Mouse (Mus musculus): ENCODE results near the gene Cbr3.
"Not testable (repeated sequence)": the region's sequence is repeated elsewhere in the genome, so short reads cannot be mapped to it uniquely, and the experiment has no call there.

Gene Cbr3

DNA sequence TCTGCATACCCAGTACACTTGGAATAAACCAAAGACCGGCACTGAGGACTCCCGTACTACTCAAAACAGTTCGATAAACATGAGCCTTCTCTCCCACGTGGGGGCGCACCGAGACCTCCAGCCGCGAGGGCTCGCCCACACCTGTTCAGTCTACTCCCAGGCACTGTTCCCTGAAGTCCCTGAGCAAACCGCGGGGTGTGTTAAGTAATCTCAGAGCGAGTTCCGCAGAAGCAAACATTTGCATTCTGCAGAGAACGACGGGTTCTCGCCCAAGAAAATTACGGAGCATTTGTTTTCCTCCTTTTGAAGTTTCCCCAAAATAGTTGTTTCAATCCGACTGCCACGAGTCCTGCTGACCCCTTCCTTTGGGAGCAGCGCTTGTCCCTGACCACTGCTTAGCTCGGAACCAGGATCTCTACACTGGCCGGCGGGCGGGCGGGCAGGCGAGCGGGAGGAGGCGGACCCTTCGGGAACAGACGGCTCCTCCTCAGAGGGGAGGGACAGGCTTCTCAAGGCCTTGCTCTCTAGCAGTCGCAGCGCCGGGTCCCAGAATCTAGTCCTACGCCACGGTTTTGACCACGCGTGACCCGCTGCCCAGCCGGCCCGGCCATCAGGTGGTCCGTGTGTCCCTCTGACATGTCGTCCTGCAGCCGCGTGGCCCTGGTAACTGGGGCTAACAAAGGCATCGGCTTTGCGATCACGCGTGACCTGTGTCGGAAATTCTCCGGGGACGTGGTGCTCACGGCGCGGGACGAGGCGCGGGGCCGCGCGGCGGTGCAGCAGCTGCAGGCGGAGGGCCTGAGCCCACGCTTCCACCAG, at the start of gene Cbr3:
Cbr3 (plus strand) TSS at position 527 of the 819 bp plus-strand sequence.
- peak; percentile 73 for DNase-seq

DNA sequence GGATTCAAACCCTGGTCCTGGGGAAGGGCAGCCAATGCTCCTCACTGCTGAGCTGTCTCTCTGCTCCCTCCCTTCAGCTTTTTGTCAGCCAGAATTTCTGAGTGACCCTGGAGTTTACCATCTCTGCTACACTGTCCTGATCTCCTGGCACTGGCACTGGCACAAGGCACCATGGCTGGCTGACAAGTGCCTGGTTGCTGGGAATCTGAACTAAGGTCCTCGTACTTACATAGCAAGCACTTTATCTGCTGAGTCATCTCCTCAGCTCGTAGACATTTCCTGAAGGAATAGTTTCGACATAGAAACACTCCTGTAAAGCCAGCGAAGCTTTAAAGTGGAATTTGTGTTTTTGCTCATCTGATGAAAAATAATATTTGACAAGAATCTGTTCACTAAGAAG, 39.0 kb upstream of the Cbr3 start:
- no peak for DNase-seq

DNA sequence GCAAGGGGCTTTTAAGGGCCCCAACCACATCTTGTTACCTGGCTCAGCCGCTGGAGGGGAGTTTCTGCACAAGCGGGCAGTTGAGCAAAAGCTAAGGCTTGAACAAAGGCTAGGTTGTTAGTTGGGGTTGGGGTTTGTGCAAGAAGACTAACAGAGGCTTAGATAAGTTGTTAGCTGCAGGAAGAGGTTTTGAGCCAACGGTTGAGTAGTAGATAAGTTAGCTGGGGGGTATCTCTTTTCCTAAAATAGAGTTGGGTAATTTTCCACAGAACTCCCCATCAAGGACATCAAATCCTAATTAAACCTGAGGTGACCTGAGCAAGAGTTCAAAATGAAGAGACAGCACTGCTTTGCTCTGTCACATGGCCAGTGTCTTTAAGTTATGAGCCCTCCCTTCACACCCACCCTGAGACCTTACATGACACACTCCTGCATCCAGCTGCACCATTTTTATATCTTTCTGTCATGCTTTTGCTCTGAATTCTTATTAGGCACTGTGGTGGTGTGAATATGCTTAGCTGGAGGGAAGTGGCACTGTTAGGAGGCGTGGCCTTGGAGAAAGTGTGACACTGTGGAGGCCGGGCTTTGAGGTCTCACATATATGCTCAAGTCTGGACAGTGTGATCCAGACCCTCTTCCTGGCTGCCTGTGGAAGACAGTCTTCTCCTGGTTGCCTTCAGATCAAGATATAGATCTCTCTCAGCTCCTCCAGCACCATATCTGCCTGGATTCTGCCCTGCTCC, 34.4 kb upstream of the Cbr3 start:
- no peak for DNase-seq

DNA sequence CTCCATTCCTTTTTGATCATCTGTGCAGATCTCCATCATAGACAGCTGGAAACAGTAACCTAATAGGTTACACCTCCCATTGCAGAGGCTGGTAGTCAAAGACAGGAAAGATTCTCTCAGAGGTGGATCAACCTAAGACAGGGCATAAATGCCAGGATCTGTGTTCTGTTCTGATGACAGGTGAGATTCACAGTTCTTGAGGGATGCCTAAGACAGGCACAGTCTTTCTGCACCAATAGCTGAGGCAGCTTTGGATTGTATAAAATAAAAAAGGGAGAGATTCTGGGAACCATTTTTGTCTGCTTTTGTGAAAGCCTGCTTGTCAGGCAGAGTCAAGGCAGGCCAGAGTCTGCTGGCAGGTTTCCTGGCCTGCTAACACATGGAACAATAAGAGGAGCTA, 15.0 kb upstream of the Cbr3 start:
- no peak for DNase-seq

DNA sequence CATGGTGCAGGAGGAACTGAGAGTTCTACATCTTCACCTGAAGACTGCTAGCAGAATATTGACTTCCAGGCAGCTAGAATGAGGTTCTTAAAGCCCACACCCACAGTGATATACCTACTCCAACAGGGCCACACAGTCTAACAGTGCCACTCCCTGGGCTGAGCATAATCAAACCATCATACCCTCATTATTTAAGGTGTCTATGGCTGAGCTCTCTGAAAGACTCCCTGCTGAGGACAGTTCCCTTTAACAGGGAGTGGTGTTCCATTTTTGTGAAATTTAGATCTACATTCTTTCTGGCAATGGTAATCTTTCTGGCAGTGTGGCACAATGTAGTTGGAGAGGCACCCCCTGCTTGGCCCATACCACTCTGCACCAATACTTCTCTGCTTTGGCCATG, 13.5 kb upstream of the Cbr3 start:
- no peak for DNase-seq

DNA sequence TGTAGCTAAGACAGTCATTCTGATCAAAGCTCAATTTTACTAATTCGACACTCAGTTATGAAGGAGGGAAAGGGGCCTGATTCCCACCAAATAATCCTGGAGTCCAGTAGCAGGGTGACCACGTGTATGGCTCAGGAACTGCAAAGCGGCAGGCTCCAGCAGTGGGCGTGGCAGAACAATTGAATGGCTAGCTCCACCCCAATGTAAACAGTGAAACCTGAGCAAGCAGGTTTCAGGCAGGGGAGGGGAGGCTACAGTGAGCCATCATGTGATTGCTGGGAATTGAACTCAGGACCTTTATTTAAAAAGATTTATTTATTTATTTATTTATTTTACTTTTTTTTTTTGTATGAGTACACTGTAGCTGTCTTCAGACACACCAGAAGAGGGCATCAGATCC, 12.5 kb upstream of the Cbr3 start:
- DNase-seq = not testable (repeated sequence)

DNA sequence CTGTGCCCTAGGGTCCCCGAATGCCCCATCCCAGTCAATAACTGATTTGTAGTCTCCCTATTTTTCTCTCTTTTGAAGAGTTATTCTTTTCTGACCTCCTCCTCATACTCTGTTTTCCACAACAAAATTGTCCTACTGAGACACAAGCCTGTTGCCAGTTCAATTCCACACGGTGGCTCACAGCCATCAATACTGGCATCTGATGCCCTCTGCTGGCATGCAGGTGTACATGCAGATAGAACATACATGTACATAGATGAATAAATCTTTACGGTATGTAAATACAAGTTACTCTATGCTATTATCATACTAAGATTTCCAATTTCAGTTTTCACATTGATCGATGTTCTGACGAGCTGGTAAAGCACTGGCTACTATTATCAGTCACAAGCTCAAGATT, 12.0 kb upstream of the Cbr3 start:
- DNase-seq = no peak

DNA sequence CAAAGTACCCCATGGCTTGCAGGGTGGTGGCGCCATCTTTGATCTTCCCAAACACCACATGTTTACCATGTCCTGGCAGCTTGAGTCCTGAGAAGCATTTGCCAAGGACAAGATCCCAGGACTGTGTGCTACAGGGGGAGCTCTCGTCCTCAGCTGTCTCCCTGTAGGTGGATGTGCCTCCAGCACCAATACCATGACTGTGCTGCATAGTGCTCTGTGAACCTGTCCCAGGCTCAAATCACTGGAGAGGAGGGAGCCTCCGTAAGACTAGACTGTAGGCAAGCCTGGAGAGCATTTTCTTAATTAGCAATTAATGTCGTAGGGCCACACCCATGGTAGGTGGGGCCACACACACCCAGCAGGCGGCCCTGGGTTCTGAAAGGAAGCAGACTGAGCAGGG, 6.6 kb upstream of the Cbr3 start:
- DNase-seq = no peak

DNA sequence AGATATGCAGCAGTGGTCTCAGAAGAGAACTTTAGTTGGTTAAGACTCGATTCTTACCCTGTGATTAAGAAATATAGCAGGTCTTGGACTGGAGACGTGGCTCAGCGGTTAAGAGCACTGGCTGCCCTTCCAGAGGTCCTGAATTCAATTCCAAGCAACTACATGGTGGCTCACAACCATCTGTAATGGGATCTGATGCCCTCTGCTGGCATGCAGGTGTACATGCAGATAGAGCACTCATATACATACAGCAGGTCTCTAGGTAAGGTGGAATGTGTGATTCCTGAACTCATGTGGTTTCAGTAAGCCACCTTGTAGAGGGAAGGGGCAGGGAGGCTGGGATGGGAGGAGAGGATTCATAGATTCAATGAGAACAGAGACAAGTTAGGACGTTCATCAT, 4.8 kb upstream of the Cbr3 start:
- no peak for DNase-seq

DNA sequence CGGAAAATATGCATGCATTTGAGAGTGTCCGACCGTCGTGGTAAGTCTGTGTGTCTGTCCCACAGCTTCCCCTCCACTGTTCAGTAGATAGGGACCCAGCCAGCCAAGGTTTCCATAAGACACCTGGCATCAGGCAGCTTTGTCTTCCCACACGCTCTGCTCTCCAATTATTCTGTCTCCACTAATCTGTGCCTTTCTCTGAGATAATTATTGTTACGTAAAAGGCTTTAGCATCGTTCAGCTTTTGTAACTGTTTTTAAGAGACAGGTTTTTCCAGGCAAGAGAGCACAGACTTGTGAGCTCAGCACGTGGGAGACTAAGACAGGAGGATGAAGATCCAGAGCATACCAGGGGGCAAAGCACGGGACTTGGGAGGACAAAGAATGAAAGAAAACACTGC, 3.9 kb upstream of the Cbr3 start:
- no peak for DNase-seq

DNA sequence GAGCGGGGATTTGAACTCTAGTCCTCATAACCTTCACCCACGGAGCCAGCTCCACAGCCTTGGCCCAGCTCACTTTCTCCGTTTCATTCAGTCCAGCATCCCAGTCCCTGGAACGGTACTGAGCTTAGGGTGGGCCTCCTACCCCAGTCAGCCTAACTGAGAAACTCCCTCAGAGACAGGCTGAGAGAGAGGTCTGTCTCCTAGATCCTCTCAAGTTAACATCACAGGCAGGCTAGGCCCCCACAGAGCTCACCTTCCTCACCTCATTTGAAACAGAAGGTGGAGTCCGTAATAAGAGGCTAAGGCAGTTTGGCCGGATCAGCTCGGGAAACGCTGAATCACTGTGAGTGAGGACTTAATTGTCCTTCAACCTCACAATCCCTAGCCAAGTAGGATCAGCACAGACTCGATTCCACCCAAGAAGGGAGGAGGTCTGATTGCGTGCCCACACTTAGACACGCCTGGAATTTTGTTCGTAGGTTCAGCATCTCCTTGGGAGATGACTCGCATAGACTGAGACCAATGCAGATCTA, 793 bp upstream of the Cbr3 start:
- no peak for DNase-seq

DNA sequence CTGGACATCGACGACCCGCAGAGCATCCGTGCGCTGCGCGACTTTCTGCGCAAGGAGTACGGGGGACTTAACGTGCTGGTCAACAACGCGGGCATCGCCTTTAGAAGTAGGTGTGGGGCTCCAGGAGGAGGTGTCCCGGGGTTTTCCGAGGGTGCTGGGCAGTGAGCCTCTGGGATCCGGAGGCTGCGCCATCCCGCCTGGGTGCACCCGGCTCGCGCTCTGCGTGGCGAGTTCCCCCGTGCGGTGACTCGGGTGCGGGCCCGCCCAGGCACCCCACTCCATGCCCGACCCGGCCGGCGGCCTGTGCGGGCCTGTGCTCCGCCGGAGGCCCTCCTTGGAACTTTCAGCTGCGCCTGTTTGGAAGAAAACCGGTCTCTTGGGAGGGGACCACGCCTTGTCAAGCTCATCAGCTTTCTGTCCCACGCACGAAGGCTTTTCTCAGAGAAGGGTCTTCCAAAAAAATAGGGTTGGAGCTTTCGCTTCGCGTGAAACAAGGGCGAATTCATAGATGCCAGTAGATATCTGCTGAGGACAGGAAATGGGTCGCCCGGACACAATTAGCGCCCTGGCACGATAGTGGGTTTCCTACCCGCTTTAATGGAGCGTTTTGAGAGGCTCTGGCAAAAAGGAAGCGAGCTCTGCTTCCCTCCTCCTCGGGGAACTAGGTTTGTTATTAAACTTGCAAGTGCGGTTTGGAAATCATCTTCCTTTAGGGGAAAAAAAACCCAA, 657 bp downstream of the Cbr3 start:
- DNase-seq = peak; percentile 27

DNA sequence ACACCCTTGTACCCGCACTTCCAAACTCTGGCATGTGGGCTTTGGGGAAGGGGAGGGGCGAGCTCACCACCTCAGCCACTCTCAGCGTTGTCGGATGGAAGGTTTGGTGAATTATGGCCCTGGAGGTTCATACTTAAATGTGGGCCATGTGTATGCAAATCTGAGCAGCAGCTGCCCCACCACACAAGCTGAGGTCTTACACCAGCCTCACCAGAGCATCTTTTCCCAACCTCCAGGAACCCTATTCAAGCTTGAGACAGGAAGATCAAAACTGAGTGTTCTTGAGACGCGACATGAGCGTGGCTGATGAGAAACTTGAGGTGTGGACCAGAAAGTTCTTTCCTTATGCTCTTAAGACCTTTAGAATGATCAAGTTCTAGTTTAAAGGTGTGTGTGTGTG, 1.4 kb downstream of the Cbr3 start:
- DNase-seq = no peak

DNA sequence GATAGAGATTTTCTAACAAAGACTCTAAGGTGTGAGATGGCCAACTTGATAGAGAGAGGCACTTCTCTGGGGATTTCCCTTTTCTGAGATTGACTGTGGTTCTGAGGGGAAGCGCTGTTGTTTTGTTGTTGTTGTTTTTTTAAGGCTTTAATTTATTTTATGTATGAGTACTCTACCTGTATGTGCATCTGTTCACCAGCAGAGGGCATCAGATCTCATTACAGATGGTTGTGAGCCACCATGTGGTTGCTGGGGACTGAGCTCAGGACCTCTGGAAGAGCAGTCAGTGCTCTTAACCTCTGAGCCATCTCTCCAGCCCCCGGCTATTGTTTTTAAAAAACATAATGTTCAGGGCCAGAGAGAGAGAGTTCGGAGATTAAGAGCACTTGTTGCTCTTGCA, 2.8 kb downstream of the Cbr3 start:
- not testable (repeated sequence) for DNase-seq

DNA sequence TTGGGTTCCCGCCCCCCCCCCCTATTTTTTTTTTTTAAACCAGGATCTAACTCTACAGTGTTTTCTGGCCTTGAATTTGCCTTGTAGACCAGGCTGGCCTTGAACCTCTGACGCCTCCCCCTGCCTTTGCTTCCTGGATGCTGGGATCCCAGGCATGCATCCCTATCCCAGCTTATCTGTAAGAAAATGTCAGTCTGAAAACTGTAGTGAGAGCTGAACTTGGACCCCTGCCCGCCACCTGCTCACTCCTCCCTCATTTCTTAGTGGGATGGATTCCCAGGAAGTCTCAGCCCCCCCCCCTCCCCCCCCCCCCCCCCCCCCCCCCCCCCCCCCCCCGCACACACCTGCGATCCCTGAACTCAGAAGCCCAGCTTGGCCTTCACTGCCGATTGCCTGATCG, 3.4 kb downstream of the Cbr3 start:
- DNase-seq = no peak

DNA sequence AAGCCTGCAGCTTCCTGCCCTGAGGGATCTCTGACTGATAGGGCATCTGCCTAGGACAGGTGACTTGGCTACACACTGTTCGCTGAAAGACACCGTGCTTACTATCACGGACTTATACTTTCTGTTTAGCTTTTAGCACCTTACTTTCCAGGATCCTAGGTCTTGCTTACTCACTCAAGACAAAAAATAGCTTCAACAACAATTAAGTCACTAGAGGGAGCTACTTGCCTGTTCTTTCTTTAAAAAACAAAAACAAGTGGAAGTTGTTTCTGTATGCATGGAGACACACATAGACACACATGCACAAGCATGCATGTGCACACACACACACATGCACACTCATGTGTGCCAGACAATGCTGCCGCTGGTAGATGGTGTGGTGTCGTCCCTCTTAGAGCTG, 3.9 kb downstream of the Cbr3 start:
- DNase-seq = no peak

DNA sequence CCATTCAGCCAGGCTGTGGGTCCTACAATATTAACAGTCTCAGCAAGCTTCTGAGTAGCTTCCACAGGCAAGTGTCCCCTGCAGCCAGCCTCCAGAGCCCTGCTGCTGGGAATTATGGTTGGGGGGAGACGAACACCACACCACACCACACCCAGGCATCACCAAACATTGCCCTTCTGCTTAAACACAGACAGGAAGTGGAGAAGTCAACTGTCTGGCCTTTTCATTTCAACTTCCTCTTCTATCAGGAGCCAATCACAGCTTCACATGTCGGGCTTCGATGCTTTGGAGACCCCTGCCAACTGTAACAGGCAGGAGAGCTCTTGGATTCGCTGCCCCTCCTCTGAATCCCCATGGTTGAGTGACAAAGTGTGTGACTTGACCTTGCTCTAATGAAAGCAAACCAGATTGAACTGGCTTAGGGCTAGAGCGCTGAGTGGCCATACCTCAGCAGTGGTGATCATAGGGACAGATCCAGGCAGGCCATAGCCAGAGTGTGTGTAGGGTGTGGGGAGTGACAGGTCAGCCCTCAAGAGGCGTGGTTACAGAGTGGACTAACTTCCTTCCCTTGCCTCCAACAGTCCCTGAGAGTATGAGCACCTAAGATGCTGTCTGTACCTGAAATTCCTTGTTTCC, 8.3 kb downstream of the Cbr3 start:
- DNase-seq = no peak

DNA sequence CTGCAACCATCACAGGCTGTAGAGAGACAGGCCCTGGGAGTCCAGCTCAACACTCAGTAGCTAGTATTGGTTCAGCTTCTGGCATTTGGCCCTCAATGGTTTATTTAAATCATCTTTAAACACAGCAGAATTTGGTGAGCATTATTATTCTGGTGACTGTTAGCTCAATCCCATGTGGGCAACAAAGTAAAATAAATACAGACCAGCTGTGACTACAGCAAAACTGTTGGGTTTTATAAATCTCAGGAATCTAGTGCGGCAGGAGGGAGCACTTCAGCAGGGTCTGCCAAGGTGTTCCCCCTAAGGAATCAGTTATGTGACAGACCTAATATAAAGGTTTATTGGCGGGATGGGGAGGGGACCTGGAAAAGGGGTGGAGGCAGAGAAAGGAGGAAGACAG, 9.7 kb downstream of the Cbr3 start:
- DNase-seq = no peak

DNA sequence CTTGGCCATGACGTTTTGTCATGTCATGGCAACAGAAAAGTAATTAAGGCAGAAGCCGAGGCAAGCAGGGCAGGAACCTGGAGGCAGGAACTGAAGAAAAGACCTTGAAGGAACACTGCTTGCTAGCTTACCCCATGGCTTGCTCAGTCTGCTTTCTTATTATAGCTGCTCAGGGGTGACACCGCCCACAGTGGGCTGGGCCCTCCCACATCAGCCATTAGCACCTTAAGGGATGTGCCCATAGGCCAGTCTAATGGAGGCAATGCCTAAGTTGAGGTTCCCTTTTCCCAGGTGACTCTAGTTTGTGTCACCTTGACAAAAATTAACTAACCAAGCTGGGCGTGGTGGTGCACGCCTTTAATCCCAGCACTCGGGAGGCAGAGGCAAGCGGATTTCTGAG, 24.1 kb downstream of the Cbr3 start:
- DNase-seq = no peak

DNA sequence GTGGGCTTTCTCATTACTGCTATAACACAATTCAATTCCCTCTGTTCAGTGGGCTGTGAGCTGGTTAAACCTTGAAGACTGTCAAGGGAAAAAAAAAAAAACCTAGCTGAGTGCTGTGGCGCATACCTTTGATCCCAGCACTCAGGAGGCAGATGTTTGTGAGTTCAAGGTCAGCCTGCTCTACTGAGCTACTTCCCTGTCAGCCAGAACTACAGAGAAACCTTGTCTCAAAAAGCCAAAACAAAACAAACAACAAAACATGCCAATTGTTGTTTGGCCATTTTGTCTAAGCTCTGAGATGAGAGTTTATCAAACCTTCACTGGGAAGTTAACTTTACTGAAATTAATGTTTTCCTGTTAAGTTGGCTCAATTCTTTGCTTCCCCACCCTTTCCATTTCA, 26.2 kb downstream of the Cbr3 start:
- DNase-seq = no peak

DNA sequence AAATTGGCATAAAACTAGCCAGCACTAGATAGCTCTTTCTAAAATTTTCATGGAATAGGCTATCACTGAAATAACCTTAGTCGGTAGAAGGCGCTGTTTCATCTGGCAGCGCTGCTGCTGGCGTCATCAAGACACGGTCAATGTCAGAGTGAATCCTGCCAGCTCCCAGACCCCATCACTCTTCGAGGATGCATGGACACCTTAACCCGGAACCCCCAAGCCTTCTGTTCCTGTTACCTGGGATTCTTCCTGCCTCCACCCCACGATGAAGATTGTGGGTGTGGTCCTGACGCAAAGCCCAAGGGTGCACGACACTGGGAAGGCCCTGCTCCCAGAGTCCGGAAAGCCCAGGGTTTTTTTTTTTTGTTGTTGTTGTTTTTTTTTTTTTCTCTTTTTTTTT, 27.9 kb downstream of the Cbr3 start:
- DNase-seq = peak; percentile 66

DNA sequence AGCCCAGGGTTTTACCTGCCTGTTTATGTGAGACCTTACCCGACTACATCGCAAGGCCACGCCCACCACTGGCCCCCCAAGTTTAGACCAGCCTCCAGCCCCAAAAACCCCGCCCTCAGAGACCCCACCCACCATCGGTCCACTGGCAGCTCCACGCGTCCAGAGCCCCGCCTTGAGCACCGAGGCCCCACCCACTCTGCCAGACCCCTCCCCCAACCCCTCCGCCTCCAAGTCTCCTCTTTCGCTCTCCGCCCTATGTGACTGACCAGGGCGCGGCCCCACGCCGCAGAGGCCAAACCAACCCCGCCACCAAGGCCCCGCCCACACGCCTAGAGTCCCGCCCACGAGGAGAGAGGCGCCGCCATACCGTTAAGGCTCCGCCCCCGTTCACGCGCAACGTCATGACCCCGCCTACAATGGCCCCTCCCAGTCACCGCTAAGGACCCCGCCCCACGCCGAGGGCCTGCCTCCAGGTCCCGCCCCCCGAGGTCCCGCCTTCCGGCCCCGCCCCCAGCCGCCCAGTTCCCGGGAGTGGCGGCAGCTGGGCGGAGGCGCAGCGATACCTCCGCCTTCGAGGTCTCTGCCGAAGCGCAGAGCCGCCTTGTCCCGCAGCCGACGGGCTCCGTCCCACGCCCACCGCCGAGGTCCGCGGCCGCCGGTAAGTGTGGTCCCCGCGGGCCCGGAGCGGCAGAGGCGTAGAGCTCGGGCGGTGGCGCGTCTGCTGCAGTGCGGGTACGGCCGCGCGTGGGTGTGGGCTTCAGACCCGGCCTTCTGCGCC, 28.6 kb downstream of the Cbr3 start, which contains the start of gene Dop1b:
Dop1b (plus strand) TSS at position 494 of the 778 bp plus-strand sequence.
- DNase-seq = peak; percentile 97

Measured in right cerebral cortex, postnatal 25 days (tissue).